Mouse (Mus musculus) ES-Bruce4 (cell line): ENCODE data around the gene Dync1h1. TPM values are rescaled to one million over a fixed set of nuclear protein-coding genes. Genes with fewer than 3 reads are reported as not detected.
A peak's percentile ranks its signal among the peaks of the same experiment; 100 is the strongest.

ENCODE experiments used
- H3K27ac ChIP-seq: 2 replicates; pipeline ENCODE4 v1.5.1; 2012; ENCODE audit warnings: low read length, inconsistent platforms; ENCODE audit not compliant: insufficient read depth
- H3K27me3 ChIP-seq: 2 replicates; pipeline ENCODE4 v1.6.1; 2012; ENCODE audit warnings: mild to moderate bottlenecking, low read length, inconsistent platforms; ENCODE audit not compliant: control insufficient read depth, poor library complexity, insufficient read depth, severe bottlenecking
- H3K36me3 ChIP-seq: 2 replicates; pipeline ENCODE4 v1.6.1; 2012; ENCODE audit warnings: inconsistent platforms, mild to moderate bottlenecking, low read length, moderate library complexity; ENCODE audit not compliant: control insufficient read depth, poor library complexity, insufficient read depth, severe bottlenecking
- H3K4me1 ChIP-seq: one replicate; pipeline ENCODE4 v1.8.1; 2011; ENCODE audit warnings: low read length; ENCODE audit not compliant: control insufficient read depth, insufficient read depth
- H3K4me3 ChIP-seq: 2 replicates; pipeline ENCODE4 v1.5.1; 2011; ENCODE audit warnings: low read depth, mild to moderate bottlenecking, low read length
- H3K9ac ChIP-seq: 2 replicates; pipeline ENCODE4 v1.6.1; 2012; ENCODE audit warnings: low read depth, mild to moderate bottlenecking, inconsistent platforms; ENCODE audit not compliant: poor library complexity, severe bottlenecking
- H3K9me3 ChIP-seq: replicated peaks from 2 replicates; pipeline ENCODE4 v1.6.1; 2012; ENCODE audit warnings: mild to moderate bottlenecking, low read length, inconsistent platforms; ENCODE audit not compliant: control insufficient read depth, poor library complexity, insufficient read depth, severe bottlenecking
- CTCF ChIP-seq: IDR thresholded peaks from one replicate; pipeline ENCODE4 v1.8.1; 2011; ENCODE audit warnings: low read depth, low read length
- EP300 ChIP-seq: IDR thresholded peaks from 2 replicates; pipeline ENCODE4 v1.6.1; 2011; ENCODE audit warnings: low read depth, low read length; ENCODE audit not compliant: insufficient read depth
- POLR2A ChIP-seq: IDR thresholded peaks from one replicate; pipeline ENCODE4 v1.8.1; 2011; ENCODE audit warnings: low read length; ENCODE audit not compliant: insufficient read depth
- polyA plus RNA-seq: library from polyadenylated mRNA; stranded (reverse); fragments of >200 nt; gene quantifications from 2 replicates; pipeline ENCODE4 v1.2.4, GENCODE M21; 2011; ENCODE audit warnings: low read depth; ENCODE audit not compliant: missing spikeins, insufficient read depth, insufficient read length

The Dync1h1 gene
- polyA plus RNA-seq, 1 experiment = 145 TPM

DNA sequence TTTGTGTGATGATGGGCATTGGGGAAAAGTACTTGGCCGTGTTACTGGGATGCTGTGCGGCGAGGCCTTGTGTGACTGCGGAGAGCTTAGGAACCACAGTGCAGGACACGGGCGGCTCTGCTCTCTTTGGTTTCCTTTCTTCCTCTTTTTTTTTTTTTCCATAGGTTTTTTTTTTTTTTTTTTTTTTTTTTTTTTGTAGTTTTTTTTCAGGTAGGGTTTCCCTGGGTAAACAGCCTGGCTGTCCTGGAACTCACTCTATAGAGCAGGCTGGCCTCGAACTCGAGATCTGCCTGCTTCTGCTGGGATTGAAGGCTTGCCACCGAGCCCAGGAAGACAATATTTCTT, 7.9 kb downstream of the Dync1h1 start:
- Histone ChIP-seq H3K4me1 (no peaks in the 10 kb centered on the region), H3K9ac (peak overlapping the region; percentile 27; the same call in 1 of the 2 replicates), H3K27ac (peak overlapping the region; percentile 46; the same call in 1 of the 2 replicates), H3K9me3 (no peaks in the 10 kb centered on the region), H3K27me3 (no peaks in the 10 kb centered on the region), H3K4me3 (peak overlapping the region; percentile 28; the same call in 1 of the 2 replicates), H3K36me3 (peaks cover 16% of the 10 kb centered on the region)
- TF ChIP-seq CTCF (no peak), POLR2A (no peak), EP300 (no peak)

DNA sequence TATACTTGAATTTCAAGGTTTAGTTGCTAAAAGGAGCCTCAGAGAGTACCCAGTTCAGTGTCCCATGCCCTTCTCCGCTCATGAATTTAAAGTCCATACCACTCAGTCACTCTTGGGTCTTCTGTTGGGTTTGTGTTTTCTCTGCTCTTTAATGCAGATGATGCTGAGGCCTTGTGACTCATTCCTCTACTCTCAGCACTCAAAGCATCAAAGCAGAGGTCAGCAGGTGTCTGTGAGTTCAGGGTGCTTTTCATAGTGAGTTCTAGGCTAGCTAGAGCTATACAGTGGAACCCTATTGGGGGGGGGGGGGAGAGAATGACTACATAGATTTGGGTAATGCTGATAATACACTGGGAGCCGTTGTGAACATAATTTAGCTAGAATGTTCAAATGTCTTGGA, 9.5 kb downstream of the Dync1h1 start:
- TF ChIP-seq CTCF (no peak), POLR2A (no peak), EP300 (no peak)
- no peaks in the 10 kb centered on the region for H3K4me1 ChIP-seq
- no peak overlapping the region for H3K4me3 ChIP-seq
- H3K27me3 ChIP-seq = no peaks in the 10 kb centered on the region
- H3K27ac ChIP-seq = no peak overlapping the region
- H3K9ac ChIP-seq = no peak overlapping the region
- H3K9me3 ChIP-seq = no peaks in the 10 kb centered on the region
- H3K36me3 ChIP-seq = peaks cover 32% of the 10 kb centered on the region

DNA sequence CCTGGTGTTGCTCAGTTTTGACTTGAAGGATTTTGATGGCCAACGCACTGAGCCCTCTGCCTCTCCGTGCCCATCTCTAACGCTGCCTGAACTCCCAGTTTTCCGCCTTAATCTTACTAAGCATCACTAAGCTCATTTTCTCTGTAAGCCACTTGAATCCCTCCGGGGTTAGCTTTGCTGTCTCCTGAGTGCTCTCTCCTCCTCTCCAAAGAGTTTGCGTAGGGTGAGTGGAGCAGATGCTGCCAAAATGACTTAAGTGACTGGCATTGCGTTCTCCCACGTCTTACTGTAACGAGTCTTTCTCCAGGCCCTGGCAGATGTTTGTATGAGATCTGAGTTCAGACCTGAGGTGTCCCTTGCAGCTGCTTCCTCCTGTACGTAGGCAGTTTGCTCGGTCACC, 28.8 kb downstream of the Dync1h1 start:
- no peak overlapping the region for H3K9ac ChIP-seq
- no peaks in the 10 kb centered on the region for H3K27me3 ChIP-seq
- TF ChIP-seq EP300 (no peak), POLR2A (no peak), CTCF (no peak)
- H3K4me3 ChIP-seq = no peak overlapping the region
- H3K9me3 ChIP-seq = no peaks in the 10 kb centered on the region
- no peak overlapping the region for H3K27ac ChIP-seq
- H3K4me1 ChIP-seq = no peaks in the 10 kb centered on the region
- H3K36me3 ChIP-seq = peaks cover 83% of the 10 kb centered on the region

DNA sequence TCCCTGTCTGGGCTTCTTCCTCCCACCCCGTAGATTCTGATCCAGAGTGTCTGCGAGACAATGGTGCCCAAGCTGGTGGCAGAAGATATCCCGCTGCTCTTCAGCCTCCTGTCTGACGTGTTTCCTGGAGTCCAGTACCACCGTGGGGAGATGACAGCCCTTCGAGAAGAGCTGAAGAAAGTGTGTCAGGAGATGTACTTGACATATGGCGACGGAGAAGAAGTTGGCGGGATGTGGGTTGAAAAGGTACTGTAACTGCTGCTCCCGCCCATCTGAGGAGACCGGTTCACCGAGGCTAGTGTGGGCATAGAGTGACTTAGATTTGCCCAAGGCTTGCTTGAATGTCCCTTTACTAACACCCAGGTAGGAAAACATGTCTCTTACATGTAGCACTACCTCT, 35.0 kb downstream of the Dync1h1 start:
- Histone ChIP-seq H3K4me1 (no peaks in the 10 kb centered on the region), H3K4me3 (no peak overlapping the region), H3K9ac (no peak overlapping the region), H3K27ac (no peak overlapping the region), H3K36me3 (peaks cover 71% of the 10 kb centered on the region), H3K27me3 (no peaks in the 10 kb centered on the region), H3K9me3 (no peaks in the 10 kb centered on the region)
- TF ChIP-seq EP300 = no peak
- TF ChIP-seq CTCF = no peak

DNA sequence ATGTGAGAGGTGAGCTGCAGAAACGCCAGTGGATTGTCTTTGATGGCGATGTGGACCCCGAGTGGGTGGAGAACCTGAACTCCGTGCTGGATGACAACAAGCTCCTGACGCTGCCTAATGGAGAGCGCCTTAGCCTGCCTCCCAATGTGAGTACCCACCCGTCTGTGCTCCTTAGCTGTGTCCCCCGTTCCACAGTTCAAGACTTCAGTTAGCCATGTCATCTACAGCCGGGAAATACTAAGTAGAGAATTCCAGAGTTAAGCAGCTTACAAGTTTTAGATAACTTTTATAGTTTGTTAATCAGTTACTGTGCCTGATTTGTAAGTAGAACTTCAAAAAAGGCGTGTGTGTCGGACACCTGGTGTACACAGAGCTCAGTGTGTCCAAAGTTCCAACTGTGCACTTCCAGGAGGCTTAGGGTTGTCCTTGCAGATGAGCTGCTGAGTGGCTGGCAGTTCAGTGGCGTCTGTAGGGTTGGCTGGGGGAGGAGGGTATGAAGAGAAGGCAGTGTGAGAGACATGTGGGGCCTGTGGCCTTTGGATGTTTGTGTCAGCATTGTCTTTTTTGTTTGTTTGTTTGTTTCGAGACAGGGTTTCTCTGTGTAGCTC, 36.4 kb downstream of the Dync1h1 start:
- Histone ChIP-seq H3K9ac (no peak overlapping the region), H3K27me3 (no peaks in the 10 kb centered on the region), H3K9me3 (no peaks in the 10 kb centered on the region), H3K36me3 (peaks cover 78% of the 10 kb centered on the region), H3K4me1 (no peaks in the 10 kb centered on the region), H3K27ac (no peak overlapping the region), H3K4me3 (no peak overlapping the region)
- no peak for TF ChIP-seq CTCF
- TF ChIP-seq POLR2A = no peak
- TF ChIP-seq EP300 = no peak

DNA sequence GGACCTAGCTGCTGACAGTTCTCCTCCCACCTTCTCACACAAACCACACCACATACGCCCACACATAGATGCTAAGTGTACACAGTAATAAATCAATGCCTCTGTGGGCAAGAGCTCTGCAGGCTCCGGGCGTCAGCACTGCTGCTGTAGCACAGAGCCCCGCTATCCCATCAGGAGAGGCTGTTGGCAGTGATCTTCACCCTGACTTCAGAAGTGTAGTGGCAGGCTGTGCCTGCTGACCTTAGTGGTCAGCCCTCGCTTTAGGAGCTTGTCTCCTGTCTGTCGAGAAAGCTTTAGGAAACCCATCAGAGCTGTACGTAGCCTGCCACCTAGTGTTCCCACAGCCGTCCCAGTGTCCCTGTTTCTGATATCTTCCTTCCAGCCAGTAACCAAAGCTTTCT, 49.0 kb downstream of the Dync1h1 start:
- Histone ChIP-seq H3K9ac (no peak overlapping the region), H3K4me3 (no peak overlapping the region), H3K9me3 (no peaks in the 10 kb centered on the region), H3K36me3 (peaks cover 75% of the 10 kb centered on the region), H3K27ac (no peak overlapping the region), H3K4me1 (no peaks in the 10 kb centered on the region), H3K27me3 (no peaks in the 10 kb centered on the region)
- TF ChIP-seq CTCF = peak; percentile 17
- TF ChIP-seq POLR2A = no peak

DNA sequence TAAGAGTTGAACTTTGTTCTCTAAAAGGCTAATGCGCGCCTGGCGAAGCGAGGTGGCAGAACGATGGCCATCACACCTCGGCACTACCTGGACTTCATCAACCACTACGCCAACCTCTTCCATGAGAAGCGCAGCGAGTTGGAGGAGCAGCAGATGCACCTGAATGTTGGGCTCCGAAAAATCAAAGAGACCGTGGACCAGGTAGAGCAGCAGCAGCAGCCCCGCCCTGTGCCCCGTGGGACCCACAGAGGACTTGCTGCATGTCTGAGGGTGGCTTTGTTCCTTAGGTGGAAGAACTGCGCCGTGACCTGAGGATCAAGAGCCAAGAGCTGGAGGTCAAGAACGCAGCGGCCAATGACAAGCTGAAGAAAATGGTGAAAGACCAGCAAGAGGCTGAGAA, 50.2 kb downstream of the Dync1h1 start:
- H3K4me1 ChIP-seq = no peaks in the 10 kb centered on the region
- no peaks in the 10 kb centered on the region for H3K27me3 ChIP-seq
- H3K36me3 ChIP-seq = peaks cover 75% of the 10 kb centered on the region
- H3K9ac ChIP-seq = no peak overlapping the region
- H3K9me3 ChIP-seq = no peaks in the 10 kb centered on the region
- no peak overlapping the region for H3K27ac ChIP-seq
- no peak overlapping the region for H3K4me3 ChIP-seq
- TF ChIP-seq POLR2A (no peak), CTCF (no peak), EP300 (no peak)
